Mouse (Mus musculus): ENCODE results near the gene Rhoc.
"Not testable (repeated sequence)": the region's sequence is repeated elsewhere in the genome, so short reads cannot be mapped to it uniquely, and the experiment has no call there.

Rhoc gene

DNA sequence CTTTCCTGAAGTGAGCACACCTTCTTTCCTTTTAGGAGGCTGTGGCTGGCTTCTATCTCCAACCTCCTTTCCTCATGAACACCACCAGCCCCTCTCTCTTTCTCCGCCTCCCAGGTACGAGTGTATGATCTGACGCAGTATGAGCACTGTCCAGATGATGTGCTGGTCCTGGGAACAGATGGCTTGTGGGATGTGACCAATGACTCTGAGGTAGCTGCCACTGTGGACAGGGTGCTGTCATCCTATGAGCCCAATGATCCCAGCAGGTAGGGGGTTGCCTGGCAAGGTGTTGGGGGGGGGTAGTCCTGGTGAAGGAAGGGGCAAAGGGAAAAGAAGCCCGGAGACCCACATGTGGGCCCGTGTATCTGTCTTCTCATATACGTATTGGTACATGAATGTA is 2.9 kb upstream of the Rhoc start:
- DNase-seq (ENCODE audit: low read depth, low spot score), result no peak

DNA sequence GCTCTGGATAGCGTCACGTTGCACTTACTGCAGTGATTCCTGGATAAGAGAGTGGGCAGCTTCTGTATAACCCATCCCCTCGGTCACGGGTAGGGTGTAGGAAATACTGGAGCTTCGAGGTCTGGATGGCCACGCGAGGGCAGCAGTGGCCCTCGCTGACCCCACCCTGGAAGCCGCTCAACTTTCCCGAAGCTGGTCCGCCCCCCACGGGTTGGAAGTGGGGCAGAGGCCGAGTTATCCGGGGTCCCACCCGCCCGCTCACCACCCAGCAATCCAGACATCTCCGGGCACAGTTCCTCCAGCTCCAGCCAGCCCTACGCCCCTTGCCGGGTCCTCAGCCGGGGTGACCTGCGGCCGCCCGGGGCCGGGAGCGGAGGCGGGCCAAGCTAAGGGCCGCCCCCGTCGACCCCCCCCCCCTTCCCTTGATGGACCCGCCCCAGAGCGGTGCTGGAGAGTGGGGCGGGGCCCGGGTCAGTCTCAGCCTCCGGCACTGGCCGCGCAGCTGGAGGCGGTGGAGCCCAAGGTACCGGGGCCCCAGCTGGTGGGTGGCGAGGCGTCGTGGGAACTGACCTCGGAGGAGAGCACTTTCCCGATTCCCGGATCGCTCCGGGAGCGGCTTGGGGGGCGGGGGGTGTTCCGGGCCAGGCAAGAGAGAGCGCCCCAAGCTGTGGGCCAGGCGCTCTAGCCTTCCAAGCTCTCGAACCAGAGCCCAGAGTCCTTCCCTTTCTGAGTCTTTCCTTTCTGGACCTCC is 561 bp downstream of the Rhoc start:
- no peak for DNase-seq (ENCODE audit: low read depth, low spot score)

DNA sequence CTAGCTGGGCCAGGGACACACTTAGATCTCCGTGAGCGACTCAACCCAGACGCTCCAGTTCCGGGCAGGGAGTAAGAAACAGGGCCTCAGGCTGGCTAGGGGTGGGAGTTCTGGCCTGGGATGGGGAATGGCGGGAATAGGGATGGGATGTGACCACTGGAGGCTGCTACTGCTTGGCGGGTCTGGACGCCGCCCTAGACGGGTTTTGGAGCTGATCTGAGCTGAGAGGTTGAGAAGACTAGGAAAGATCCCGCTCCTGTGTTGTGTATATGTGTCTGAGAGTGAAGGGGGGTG is 1.1 kb downstream of the Rhoc start:
- no peak for DNase-seq (ENCODE audit: low read depth, low spot score)

DNA sequence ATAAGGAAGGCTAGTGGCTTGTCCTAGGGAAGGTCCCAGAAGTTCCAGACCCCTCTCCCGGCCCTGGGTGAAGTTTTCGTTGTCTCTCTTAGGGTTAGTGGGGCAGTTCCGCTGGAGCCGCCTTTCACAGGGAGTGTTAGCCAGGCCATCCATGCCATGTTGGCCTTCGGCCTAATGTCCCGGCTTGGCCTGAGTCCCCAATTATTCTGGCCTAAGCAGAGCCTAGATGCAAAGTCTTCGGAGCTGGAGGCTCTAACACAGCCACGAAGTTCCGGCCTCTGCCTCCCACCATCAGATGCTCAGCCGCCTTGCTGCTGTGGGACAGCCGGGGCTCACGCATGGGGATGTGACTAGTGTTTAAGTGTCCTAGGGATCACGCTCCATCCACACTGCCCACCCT is 1.6 kb downstream of the Rhoc start:
- DNase-seq (ENCODE audit: low read depth, low spot score), result no peak

DNA sequence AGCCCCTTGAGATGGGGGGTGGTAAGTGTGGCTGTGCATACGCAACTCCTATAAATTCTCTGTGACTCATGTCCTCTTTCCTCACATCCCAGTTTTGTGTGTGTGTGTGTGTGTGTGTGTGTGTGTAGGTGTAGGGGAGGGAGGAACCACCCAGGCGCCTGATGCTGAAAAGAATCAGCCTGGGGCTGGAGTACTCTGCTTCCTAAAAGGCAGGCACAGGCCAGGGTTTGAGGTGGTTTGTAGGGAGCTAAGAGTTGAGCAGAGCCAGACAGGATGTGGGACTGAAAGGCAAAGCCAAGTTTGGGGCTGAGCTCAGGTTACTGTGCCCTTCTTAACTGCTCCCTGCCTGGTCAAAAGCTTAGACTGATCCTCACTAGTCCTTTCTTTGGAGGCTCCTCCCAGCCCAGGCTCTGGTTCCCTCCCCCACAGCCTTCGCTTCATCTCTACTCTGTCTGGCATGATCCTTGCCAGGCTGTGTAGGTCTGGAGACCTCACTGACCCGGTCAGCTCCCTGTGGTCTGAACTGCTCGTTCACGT is 2.3 kb downstream of the Rhoc start:
- no peak for DNase-seq (ENCODE audit: low read depth, low spot score)

DNA sequence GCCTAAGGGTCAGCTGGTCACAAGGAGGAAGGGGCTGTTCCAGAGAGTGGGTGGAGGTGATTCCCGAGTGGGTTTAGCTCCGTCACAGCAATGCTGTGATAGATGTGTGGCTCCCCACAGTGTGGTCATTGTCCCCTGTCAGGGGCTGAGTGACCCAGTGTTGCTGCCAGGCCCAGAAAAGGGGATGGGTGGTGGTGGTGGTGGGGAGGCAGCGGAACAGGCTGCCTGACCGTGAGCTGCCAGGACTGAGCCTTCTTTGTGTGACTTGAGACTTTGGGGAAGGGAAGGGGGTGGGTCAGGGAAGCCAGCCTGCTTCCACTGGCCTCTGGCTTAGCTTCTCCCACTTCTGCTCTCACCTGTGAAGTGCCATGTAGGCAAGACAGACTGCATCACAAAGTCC is 2.8 kb downstream of the Rhoc start:
- DNase-seq (ENCODE audit: low read depth, low spot score), result no peak

DNA sequence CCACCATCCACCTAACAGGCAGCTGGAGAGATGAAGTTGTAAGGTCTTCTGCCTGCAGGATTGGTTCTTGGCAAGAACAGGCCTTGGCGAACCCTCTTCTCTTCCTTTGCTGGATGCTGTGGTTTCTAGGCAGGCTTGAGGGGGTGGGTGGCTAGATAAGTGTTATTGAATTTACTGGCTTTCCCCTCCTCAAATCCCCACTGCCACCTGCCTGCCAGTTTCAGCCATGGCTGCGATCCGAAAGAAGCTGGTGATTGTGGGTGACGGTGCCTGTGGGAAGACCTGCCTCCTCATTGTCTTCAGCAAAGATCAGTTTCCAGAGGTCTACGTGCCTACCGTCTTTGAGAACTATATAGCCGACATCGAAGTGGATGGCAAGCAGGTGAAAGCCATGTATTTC is 3.5 kb downstream of the Rhoc start:
- DNase-seq (ENCODE audit: low read depth, low spot score), result no peak

DNA sequence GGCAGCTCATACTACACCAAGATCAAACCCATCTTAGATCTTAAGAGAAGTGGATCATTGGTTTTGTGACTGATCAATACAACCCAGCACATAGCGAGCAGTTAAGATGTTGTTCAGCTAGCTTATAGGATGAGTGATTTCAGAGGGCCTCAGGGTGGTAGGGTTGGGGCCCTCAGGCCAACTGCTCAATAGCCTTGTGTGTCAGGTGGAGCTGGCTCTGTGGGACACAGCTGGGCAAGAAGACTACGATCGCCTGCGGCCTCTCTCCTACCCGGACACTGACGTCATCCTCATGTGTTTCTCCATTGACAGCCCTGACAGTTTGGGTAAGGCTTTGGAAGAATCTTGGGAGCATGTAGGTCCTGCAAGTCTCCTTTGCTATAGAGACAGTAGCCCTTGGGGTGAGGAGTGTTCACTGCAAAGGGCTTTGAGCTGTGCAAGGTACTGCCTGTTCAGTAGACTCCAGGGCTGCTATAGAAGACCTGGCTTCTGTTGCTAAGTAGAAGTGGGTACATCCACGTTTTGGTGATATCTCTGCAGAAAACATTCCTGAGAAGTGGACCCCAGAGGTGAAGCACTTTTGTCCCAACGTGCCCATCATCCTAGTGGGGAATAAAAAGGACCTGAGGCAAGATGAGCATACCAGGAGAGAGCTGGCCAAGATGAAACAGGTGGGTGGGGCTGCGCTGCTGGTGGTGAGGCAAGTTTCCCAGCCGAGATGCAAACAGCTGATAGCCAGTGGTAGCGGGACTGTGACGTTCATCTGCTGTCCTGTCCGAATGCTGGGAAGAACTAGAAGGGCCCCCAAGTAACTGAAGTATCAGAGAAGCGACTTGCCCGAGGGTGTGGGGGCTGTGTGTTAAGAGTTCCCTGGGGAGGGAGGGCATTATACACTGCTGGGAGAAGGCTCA is 4.4 kb downstream of the Rhoc start:
- no peak for DNase-seq (ENCODE audit: low read depth, low spot score)

DNA sequence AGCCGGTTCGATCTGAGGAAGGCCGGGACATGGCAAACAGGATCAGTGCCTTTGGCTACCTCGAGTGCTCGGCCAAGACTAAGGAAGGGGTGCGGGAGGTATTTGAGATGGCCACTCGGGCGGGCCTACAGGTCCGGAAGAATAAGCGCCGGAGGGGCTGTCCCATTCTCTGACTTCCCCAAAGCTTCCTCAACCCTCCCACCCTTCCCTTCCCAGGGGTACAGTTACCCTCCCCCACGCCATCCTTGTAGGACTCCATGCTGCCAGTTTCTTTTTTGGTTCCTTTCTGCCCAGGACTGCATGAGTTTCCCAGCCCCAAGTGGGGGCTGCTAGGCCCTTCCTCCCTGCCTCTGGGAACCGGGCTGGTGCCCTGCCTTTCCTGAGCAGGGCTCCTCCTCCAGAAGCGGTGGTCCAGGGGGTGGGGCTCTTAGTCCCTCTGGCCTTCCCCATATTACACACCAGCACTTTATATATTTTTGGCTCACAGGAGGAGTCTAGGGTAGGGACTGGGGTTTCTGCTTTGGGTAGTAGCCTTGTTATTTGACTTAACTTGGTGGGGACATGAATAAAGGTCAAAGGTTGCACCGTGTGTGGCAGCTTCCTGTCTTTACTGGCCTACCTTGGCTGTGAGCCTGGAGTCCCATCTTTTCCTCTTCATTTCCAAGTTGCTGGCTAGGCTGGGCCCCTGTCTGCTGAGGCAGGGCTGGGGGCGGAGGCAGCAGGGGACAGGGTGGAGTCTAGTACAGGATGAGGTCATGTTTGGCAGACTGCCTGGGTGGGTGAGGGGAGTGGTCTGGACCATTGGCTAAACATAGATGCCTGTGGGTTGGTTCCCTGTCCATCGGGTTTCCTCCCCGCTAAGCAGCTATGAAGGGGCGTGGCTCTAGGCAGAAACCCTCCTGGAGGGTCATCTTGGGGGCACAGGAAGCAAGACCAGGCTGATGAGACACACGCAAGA is 6.0 kb downstream of the Rhoc start:
- DNase-seq (ENCODE audit: low read depth, low spot score), result peak; percentile 88

DNA sequence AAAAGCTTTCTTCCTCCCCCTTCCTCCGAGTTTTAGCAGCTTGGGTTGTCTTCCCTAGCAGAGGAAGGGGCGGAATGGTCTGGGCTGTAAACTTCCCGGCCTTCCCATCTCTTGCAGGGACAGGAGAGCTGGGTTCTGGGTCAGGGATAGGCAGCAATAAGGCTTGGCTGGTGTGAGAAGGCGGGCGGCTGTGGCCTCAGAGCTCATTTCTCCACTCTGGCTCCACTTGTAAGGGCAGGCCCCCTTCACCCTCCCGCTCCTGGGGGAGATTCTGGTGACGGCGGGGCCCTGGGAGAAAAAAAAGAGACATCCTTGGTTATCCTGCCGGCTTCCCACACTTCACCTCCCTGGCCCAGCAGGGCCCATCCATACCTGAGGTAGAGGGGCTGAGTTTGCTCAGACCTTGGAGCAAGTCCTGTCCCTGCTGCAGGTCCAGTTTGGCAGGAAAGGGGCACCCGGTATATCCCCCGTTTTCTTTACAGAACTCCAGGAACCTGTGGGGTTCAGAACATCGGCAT is 6.8 kb downstream of the Rhoc start:
- no peak for DNase-seq (ENCODE audit: low read depth, low spot score)

DNA sequence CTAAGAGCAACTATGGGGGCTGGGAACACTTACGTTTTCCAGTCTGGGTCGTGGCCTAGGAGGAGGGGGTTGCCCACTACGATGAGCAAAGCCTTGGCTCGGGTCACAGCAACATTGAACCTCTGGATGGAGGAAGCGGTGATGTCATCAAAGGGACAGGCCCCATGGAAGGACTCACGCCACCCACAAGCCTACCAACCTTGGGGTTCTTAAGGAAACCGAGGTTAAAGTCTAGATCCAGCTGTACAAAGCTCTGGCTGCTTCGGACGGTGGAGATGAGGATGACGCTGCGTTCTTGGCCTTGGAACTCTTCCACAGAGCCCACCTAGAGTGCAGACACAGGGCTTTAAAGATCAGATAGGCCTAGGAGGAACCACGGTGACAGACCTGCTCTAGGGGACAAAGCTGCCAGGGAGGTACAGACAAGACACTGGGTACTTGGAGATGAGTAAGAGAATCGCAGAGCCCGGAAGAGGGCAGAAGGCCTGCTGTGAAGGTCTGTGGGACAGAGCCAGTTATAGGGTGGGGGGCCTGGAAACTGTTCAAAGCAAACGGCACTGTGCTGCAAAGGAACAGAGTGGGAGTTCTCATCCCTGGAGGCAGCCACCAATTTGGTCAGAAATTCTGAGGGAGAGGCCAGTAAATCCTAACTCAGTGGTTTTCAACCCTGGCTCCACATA is 7.6 kb downstream of the Rhoc start:
- DNase-seq (ENCODE audit: low read depth, low spot score), result no peak

DNA sequence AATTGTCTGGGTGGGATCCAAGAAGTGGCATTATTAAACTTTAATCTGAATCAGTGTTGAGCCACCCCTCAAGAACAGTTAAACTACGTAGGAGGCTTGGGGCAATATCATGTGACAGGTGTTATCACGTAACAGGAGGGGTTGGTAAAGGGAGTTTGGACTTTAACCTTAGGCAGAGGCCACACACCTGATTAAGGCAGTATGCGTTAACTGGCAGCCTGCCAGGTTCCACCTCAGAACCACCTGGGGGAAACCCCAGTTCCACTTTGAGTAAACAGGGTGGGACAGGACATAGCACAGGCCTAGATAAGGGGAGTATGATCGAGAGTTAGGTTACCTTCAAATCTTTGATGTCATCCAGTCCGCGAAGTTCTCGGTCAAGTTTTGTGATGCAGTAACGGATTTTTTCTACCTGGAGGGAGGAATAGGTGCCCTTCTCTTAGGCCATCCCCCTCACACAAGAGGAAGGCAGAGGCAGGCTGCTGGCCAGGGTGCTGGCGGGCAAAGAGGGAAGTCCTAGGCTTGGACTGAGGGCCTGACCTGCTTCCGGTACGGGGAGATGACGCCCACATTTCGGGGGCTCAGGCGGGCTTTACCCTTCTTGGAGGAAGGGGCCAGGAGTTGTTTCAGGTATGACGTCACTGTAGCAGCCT is 8.4 kb downstream of the Rhoc start:
- no peak for DNase-seq (ENCODE audit: low read depth, low spot score)

DNA sequence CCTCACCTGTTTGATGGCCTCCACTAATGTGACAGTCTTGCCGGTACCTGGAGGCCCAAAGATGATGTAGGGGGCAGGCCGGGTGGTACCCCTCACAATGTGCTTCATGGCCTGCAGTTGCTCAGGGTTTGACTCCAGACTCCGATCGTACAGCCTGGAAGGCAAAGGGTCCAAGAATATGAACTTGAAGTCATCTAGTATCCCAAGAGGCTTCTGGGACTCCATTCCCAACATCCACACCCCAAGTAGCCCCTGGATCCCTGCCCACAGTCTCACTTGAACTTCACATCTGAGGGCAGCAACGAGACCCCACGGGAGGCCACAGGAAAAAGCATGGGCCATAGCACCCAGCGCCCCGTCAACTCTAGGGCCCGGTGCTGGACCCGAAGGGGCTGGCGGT is 12.5 kb downstream of the Rhoc start:
- DNase-seq (ENCODE audit: low read depth, low spot score), result no peak

DNA sequence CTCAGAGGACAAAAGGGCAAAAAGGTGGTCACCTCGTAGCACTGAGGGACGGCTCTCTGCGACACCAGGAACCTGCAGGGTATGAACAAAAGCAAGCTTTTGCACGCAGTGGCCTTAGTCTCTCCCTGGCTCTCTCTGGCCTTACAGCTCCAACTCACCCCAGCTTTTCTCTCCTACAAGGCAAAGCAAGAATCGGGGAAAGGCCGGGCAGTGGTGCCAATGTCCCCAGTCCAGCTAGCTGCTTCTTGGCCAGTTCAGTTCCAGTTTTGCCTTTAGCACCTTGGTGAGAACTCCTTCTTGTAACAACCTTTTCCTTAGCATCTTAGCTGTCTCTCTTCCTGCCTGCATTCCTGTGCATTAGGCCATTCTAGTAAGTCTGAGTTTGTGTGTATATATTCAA is 13.3 kb downstream of the Rhoc start:
- DNase-seq (ENCODE audit: low read depth, low spot score), result no peak

DNA sequence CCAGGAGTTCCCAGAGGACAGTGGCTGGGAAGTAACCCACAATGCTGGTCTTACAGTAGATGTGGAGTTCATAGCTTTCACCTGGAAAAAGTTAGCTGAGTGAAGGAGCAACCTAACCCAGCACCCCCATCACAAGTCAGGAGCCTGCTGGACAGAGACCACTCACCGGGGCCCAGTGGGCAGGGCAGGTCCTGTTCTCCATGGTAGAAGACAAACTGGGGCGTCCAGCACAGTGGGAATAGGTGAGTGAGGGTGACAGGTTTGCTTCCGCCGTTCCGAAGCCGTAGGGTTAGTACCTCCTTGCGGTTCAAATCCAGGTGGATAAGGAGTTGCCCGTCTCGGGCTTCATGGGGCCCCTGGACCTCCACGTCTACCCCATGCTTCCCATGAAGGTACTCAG is 16.1 kb downstream of the Rhoc start:
- DNase-seq (ENCODE audit: low read depth, low spot score), result no peak

DNA sequence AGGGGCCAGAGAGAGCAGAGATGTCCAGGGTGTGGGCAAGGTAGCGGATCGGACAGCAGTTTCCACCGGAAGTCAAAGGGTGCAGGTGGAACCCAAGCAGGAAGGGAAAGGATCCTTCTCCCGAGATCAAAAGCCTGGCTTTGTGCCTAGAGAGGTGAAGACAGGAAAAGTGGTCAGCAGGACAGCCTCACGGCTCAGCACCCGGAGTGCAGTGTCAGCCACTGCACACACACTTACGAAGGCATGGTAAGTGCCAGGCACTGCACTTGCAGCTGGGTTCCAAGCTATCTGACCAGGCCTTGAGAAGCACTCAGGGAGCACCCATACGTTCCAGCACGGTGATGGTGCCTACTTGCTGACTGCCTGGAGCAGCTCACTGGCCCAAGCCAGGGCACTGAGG is 17.4 kb downstream of the Rhoc start:
- no peak for DNase-seq (ENCODE audit: low read depth, low spot score)

DNA sequence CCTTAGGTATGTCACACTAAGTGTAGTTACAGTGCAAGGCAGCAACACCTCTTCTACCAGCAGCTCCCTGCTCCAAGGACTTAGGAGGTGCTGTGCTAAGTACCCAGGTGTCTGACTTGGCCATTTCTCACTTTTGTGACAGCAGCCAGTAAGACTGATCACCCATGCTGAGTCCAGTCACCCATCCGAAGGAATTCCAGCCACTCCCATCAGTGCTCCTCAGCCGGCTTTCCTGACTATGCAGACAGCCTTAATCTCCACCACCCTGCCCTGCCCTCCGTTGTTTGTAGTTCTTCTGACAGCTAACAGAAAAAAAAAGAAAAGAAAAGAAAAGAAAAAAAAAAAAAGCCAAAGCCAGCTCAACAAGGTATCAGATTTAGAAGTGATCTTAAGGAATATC is 23.6 kb downstream of the Rhoc start:
- no peak for DNase-seq (ENCODE audit: low read depth, low spot score)

DNA sequence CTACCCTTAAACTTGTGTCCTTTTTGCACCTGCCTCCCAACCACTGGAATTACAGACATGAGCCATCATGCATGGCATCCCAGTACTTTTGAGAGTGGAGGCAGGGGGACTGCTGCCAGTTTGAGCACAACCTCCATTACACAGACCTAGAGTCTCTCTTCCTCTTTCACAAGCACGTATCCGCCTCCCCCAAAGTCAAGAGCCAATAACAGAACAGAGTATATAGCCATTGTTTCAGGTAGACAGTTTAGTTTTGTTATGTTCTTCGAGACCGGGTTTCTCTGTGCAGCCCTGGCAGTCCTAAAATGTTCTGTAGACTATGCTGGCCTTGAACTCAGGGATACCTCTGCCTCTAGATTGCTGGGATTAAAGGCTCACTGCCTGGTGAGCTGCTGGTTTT is 24.1 kb downstream of the Rhoc start:
- no peak for DNase-seq (ENCODE audit: low read depth, low spot score)

DNA sequence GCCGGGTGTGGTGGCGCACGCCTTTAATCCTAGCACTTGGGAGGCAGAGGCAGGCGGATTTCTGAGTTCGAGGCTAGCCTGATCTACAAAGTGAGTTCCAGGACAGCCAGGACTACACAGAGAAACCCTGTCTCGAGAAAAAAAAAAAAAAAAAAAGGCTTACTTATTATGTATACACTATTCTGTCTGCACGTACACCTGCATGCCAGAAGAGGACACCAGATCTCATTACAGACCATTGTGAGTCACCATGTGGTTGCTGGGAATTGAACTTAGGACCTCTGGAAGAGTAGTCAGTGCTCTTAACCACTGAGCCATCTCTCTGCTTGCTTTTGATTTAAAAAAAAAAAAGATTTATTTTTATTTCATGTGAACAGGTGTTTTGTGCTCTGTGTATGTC is 25.1 kb downstream of the Rhoc start:
- DNase-seq (ENCODE audit: low read depth, low spot score), result not testable (repeated sequence)

DNA sequence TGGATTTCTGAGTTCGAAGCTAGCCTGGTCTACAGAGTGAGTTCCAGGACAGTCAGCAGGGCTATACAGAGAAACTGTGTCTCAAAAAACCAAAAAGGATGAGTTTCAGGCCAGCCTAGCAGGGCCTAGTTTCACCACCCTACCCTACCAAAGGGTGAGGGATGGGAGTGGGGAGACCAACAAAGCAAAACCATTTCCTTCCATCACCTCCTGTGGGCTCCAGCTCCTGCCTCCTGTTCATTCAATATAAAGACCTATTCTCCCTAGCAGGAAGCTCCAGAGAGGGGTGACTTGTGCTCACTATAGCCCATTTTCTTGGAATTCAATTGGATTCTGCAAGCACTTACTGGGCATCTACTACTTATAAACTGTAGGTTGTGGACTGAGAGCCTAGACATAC is 26.6 kb downstream of the Rhoc start:
- DNase-seq (ENCODE audit: low read depth, low spot score), result no peak

DNA sequence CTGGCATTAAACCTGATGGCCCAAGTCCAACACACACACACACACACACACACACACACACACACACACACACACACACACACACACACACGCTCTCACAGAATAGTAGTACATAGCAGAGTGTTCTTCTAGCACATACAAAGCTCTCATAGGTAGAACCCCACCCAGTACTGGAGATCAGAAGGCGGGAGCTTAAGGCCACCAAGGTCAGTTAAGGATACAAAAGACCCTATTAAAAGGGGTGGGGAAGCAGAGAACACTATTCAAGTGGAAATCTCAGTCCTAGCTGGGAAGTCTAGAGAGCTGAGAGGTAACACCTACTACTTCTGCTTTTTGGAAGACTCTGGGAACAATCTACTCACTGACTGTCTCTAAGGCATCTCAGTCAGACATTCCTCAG is 27.2 kb downstream of the Rhoc start:
- DNase-seq (ENCODE audit: low read depth, low spot score), result no peak
